Mouse (Mus musculus) lung, embryonic 14.5 days (tissue): Measurements from ENCODE around the gene Thsd7a. TPM values are rescaled to one million over a fixed set of nuclear protein-coding genes. Genes with fewer than 3 reads are reported as not detected.

Source experiments
- ATAC-seq: fragments of 200-750 bp; cut with Nextera tagmentation; 2 replicates; pipeline ENCODE4 v1.8.0; 2017; ENCODE audit warnings: mild to moderate bottlenecking, moderate TSS enrichment, moderate library complexity; ENCODE audit not compliant: insufficient read depth
- DNase-seq: peaks from one replicate; pipeline ENCODE4 v3.0.0-alpha.2; 2015
- H3K27ac ChIP-seq: fragments of 300-500 bp; sonication (generic); 2 replicates; pipeline ENCODE4 v1.5.1; 2014; ENCODE audit warnings: low read depth, mild to moderate bottlenecking, moderate library complexity
- H3K27me3 ChIP-seq: fragments of 300-500 bp; sonication (generic); 2 replicates; pipeline ENCODE4 v1.6.1; 2014; ENCODE audit warnings: low read length, control low read depth; ENCODE audit not compliant: insufficient read depth
- H3K36me3 ChIP-seq: fragments of 300-500 bp; sonication (generic); 2 replicates; pipeline ENCODE4 v1.6.1; 2014; ENCODE audit warnings: control low read depth; ENCODE audit not compliant: insufficient read depth
- H3K4me1 ChIP-seq: fragments of 300-500 bp; sonication (generic); 2 replicates; pipeline ENCODE4 v1.6.1; 2014; ENCODE audit warnings: antibody characterized with exemption, control low read depth; ENCODE audit not compliant: insufficient read depth
- H3K4me2 ChIP-seq: fragments of 300-500 bp; sonication (generic); 2 replicates; pipeline ENCODE4 v1.6.1; 2014; ENCODE audit warnings: mild to moderate bottlenecking
- H3K4me3 ChIP-seq: fragments of 300-500 bp; sonication (generic); 2 replicates; pipeline ENCODE4 v1.5.1; 2014; ENCODE audit warnings: low read depth, low read length
- H3K9ac ChIP-seq: fragments of 300-500 bp; sonication (generic); 2 replicates; pipeline ENCODE4 v1.6.1; 2014
- H3K9me3 ChIP-seq: fragments of 300-500 bp; sonication (generic); 2 replicates; pipeline ENCODE4 v1.6.1; 2016; ENCODE audit warnings: low read depth, low read length, control low read depth
- CTCF ChIP-seq: IDR thresholded peaks from 2 replicates; pipeline ENCODE4 v1.5.1; 2016; ENCODE audit warnings: antibody characterized with exemption, low read depth
- WGBS: fragments of 180-500 bp; shearing (Covaris S2); extraction: QIAGEN DNeasy Blood & Tissue Kit; methylation state at CpG from one replicate; pipeline ENCODE4 v1.1.7; 2014; 5-methylcytosine and 5-hydroxymethylcytosine counted together
- polyA plus RNA-seq: library from polyadenylated mRNA; unstranded; fragments of >200 nt; fragmentation: Nextera tagmentation; extraction: Ambion mirVana; gene quantifications from 2 replicates; pipeline ENCODE4 v1.2.1, GENCODE M21; 2014

Gene Thsd7a
- polyA plus RNA-seq, 1 experiment from 2014 or later = 1.3 TPM

DNA sequence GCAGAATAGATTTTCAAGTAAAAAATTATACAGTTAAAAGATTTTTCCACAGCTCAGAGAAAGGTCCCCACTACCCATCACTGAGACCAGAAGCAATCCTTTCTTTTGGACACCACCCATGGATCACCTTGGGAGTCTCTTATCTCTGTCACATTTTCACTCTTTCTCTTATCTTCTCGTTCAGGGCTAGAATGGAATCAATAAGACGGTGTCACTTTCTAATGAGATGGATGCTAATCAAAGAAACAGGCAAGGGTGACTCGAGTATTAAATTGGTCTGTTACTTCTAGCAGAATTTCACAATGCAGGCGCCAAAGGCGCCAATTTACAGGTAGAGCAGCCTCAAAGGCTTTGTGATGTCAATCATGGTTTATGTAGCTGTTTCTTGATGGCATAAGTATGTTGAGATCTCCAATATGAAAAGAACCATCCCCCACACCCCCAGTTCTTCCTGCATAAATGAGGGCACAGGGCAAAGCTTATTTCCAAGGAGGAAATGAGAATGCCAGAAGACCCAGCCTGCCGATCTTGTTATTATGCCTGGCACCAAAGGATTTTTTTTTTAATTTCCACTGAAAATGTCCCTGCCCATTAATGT is 173.5 kb downstream of the Thsd7a start:
- Histone ChIP-seq H3K27ac (no peak overlapping the region), H3K9me3 (no peaks in the 10 kb centered on the region), H3K9ac (no peak overlapping the region), H3K27me3 (no peaks in the 10 kb centered on the region), H3K4me2 (no peak overlapping the region), H3K4me1 (no peaks in the 10 kb centered on the region), H3K4me3 (no peak overlapping the region), H3K36me3 (no peaks in the 10 kb centered on the region)
- 55% methylated on average over 6 of the region's 6 CpGs for WGBS
- DNase-seq (no peak), ATAC-seq (no peak)
- TF ChIP-seq CTCF = no peak

DNA sequence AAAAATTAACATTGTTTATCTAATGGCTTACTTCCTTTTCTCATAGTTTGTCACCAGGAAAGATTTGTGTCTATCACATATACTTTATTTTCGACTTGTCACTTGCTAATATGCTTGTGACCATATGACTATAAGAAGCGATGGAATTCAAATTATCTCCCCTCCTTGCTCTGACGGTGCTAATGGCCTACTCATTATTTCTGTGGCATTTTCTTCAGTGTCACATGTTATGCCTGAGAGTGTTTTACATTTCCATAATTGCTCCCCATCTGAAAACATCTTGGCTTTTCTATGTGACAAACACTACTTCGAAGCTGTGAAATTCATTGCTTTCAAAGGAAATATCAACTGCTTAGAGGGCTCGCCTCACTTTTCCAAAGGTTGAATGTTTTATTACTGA is 177.0 kb downstream of the Thsd7a start:
- H3K36me3 ChIP-seq = no peaks in the 10 kb centered on the region
- DNase-seq (no peak), ATAC-seq (no peak)
- 78% methylated on average over 5 of the region's 5 CpGs for WGBS
- H3K27me3 ChIP-seq = no peaks in the 10 kb centered on the region
- no peaks in the 10 kb centered on the region for H3K9me3 ChIP-seq
- H3K9ac ChIP-seq = no peak overlapping the region
- H3K27ac ChIP-seq = no peak overlapping the region
- no peak for TF ChIP-seq CTCF
- H3K4me1 ChIP-seq = no peaks in the 10 kb centered on the region
- no peak overlapping the region for H3K4me3 ChIP-seq
- no peak overlapping the region for H3K4me2 ChIP-seq

DNA sequence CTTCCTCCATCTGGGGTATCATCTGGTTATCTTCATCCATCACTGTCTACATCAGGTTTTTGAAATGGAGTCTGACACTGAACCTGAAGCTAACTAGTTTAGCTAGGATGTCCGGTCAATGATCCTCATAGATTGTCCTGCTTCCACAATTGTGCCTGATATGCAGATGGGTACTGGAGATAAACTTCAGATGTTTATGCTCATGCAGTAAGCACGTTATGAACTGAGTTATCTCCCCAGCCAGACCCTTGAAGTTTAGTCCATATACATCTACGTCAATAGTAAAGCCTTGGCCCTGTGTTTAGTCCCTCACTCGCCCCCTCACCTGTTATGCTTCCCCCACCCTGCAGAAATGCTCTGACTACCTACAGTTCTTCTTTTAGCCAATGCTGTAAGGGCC is 184.1 kb downstream of the Thsd7a start:
- Histone ChIP-seq H3K36me3 (no peaks in the 10 kb centered on the region), H3K4me2 (no peak overlapping the region), H3K4me1 (no peaks in the 10 kb centered on the region), H3K27me3 (no peaks in the 10 kb centered on the region), H3K9ac (no peak overlapping the region), H3K27ac (no peak overlapping the region), H3K4me3 (no peak overlapping the region), H3K9me3 (no peaks in the 10 kb centered on the region)
- WGBS = 66% methylated on average over 4 of the region's 4 CpGs
- TF ChIP-seq CTCF = no peak
- DNase-seq = no peak
- no peak for ATAC-seq

DNA sequence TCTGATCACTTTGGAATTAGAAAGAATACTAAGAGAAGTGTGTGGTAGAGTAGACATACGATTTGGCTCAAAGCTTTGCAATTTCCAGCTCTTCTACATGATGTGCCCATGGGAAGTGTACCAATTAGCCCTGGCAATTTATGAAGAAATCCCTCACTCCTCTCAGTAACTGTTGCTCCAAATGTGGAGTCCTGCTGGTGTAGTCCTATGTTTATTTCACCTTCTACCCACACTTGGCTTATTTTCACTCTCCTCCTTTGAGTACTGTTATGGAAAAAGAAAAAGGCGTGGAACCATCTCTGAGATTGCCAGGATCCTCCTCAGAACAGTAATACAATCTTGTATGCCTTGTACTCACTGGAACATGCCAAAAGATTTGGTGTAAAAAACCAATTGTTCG is 186.9 kb downstream of the Thsd7a start:
- 68% methylated on average over 3 of the region's 3 CpGs for WGBS
- no peak for TF ChIP-seq CTCF
- no peaks in the 10 kb centered on the region for H3K27me3 ChIP-seq
- H3K9ac ChIP-seq = no peak overlapping the region
- H3K4me1 ChIP-seq = no peaks in the 10 kb centered on the region
- no peaks in the 10 kb centered on the region for H3K36me3 ChIP-seq
- H3K4me2 ChIP-seq = no peak overlapping the region
- H3K9me3 ChIP-seq = no peaks in the 10 kb centered on the region
- H3K27ac ChIP-seq = no peak overlapping the region
- no peak overlapping the region for H3K4me3 ChIP-seq
- ATAC-seq (no peak), DNase-seq (no peak)

DNA sequence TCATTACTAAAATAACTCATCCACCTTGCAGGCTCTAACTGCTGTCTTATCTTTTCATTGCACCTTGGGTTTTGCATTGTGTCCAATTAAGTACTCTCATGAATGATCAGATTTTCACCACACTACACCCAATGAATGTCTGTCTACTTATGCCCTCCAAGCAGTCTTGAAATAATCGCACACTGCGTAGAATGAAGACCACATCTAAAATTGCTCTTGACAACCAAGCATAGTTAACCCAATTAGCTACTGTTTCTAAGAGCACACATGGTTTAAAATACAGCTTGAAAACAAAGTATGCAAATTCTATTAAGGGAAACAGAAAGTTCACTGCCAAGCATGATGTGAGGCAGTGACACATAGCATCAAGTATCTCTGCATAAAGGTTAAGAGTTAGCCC is 188.7 kb downstream of the Thsd7a start:
- Histone ChIP-seq H3K4me1 (no peaks in the 10 kb centered on the region), H3K4me2 (no peak overlapping the region), H3K27ac (no peak overlapping the region), H3K9me3 (no peaks in the 10 kb centered on the region), H3K36me3 (no peaks in the 10 kb centered on the region), H3K9ac (no peak overlapping the region), H3K27me3 (no peaks in the 10 kb centered on the region), H3K4me3 (no peak overlapping the region)
- DNase-seq = no peak
- no peak for TF ChIP-seq CTCF
- WGBS = 97% methylated on average over 2 of the region's 2 CpGs
- no peak for ATAC-seq

DNA sequence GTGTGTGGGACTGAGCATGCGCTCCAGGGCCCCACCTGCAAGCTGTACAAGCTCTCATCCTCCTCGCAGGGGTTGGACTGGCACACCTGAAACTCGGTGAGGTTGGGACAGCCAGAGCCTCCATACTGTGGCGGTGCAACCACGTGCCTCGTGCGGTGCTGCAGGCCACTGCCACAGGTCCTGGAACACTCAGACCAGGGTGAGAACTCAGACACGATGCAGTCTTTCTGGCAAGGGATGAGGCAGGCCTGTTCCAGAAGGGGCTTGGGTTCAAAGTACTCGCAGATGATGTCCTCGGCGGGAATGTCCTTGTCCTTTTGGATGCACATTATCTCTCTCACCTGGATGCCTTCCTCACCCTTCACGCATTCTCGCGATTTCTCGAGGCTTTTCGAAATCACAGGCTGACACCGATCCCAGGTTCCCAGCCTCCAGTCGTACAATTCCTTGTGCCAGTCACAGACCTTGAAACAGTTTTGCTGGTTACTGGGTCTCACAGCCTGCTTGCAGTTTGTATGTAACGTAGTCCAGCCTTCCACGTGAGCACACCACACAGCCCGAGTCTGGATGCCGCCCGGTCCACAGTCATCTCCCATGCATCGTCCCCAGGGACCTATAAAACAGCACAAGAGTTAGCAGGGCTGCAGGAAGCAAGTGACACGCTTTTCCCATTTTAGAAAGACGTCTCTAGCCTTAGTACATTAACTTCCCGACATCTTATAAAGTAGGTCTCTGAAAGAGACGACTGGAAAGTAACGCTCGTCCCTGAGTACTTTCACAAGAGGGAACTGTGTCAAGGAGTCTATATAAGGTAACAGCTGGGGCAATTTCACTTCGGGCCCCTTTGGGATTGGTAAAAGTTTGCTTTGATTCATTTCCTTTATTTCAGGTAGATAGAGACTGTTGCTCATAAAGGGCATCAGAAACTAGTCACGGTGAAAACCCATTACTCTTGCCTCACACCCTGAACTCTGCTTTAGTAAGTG is 193.8 kb downstream of the Thsd7a start:
- WGBS = 83% methylated on average over 32 of the region's 32 CpGs
- H3K4me2 ChIP-seq = no peak overlapping the region
- no peak for DNase-seq

DNA sequence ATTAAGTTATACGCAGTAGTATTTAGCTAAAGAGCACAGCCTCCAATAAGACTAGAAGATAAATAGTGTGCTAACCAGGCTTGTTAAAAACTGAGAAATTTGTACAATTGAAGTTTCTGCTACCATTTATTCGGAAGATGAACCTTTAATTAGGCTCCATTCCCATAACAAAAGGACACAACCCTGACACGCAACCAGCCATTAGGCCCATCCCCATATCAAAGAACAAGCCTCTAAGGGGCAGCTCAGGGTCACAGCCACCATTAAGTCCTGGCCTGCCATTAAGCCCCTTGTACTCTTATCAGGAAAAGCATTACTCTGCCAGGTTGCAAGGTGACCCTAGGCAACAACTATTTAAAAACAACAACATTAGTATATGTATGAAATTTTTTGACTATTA is 198.0 kb downstream of the Thsd7a start:
- 72% methylated on average over 3 of the region's 3 CpGs for WGBS
- no peak for TF ChIP-seq CTCF
- no peak for ATAC-seq

More for the DNA sequence above, 193.8 kb downstream of the Thsd7a start:
- no peak for TF ChIP-seq CTCF
- no peak overlapping the region for H3K9ac ChIP-seq
- ATAC-seq = no peak
- H3K4me3 ChIP-seq = no peak overlapping the region
- H3K27ac ChIP-seq = no peak overlapping the region
- no peaks in the 10 kb centered on the region for H3K36me3 ChIP-seq
- H3K27me3 ChIP-seq = no peaks in the 10 kb centered on the region
- H3K4me1 ChIP-seq = no peaks in the 10 kb centered on the region
- H3K9me3 ChIP-seq = no peaks in the 10 kb centered on the region

More for the DNA sequence above, 198.0 kb downstream of the Thsd7a start:
- H3K27ac ChIP-seq = no peak overlapping the region
- no peaks in the 10 kb centered on the region for H3K27me3 ChIP-seq
- no peak for DNase-seq
- no peak overlapping the region for H3K4me3 ChIP-seq
- no peak overlapping the region for H3K9ac ChIP-seq
- H3K36me3 ChIP-seq = no peaks in the 10 kb centered on the region
- no peaks in the 10 kb centered on the region for H3K9me3 ChIP-seq
- H3K4me2 ChIP-seq = no peak overlapping the region
- H3K4me1 ChIP-seq = no peaks in the 10 kb centered on the region
